Mouse (Mus musculus) G1E (cell line): Measurements from ENCODE around the gene Pptc7.

Source experiments
- CTCF ChIP-seq: IDR thresholded peaks from 2 replicates; pipeline ENCODE4 v1.5.1; 2012; ENCODE audit warnings: low read depth, low read length, inconsistent platforms, mixed read lengths
- GATA1 ChIP-seq: IDR thresholded peaks from 2 replicates; pipeline ENCODE4 v1.6.1; 2012; ENCODE audit warnings: borderline replicate concordance, low read length, inconsistent platforms, mixed read lengths
- POLR2AphosphoS5 ChIP-seq: IDR thresholded peaks from 2 replicates; pipeline ENCODE4 v1.6.1; 2012; ENCODE audit warnings: low read depth, low read length, inconsistent platforms; ENCODE audit not compliant: insufficient replicate concordance

- TF ChIP-seq CTCF (no peak), POLR2AphosphoS5 (no peak), GATA1 (no peak)
Observed at GRCm38 (mm10) chr5:122324608-122325431, 40.7 kb downstream of the Pptc7 start.
